8 mouse cellular contexts compared by ENCODE assay signal in genomic region chr5:30869405-30870130, GRCm38 (mm10). TPM values are rescaled to one million over a fixed set of nuclear protein-coding genes. Genes with fewer than 3 reads are reported as not detected.
DNase-seq lines count a peak whose midpoint lies in the region; ATAC-seq lines count a peak whose summit lies in the region.

No protein-coding gene starts in this region.

- WGBS in heart, embryonic 13.5 days: under 1% methylated on average over 63 of the region's 63 CpGs
- under 1% methylated on average over 63 of the region's 63 CpGs for WGBS in liver, embryonic 13.5 days (ENCODE audit: insufficient replicate concordance)
- WGBS in stomach, embryonic 14.5 days: under 1% methylated on average over 63 of the region's 63 CpGs

- H3K36me3 ChIP-seq in erythroblast, embryonic 14.5 days (ENCODE audit: control insufficient read depth): peaks cover 39% of the 10 kb centered on the region
- H3K36me3 ChIP-seq in heart, embryonic 13.5 days: peaks cover 51% of the 10 kb centered on the region
- H3K36me3 ChIP-seq in liver, embryonic 13.5 days: peaks cover 42% of the 10 kb centered on the region
- peaks cover 35% of the 10 kb centered on the region for H3K36me3 ChIP-seq in stomach, embryonic 14.5 days (ENCODE audit: control insufficient read depth, insufficient read depth, low read length)

- peak overlapping the region; percentile 62 for H3K27ac ChIP-seq in heart, embryonic 13.5 days (replicated peaks)
- H3K27ac ChIP-seq in liver, embryonic 13.5 days: peak overlapping the region; percentile 78
- peak overlapping the region; percentile 71; the same call in 1 of the 2 replicates for H3K27ac ChIP-seq in stomach, embryonic 14.5 days (ENCODE audit: low read length)

- peak overlapping the region; percentile 96 for H3K9ac ChIP-seq in heart, embryonic 13.5 days
- H3K9ac ChIP-seq in liver, embryonic 13.5 days: peak overlapping the region; percentile 94
- H3K9ac ChIP-seq in stomach, embryonic 14.5 days (replicated peaks; ENCODE audit: low read depth, low read length): peak overlapping the region; percentile 87

- H3K4me2 ChIP-seq in heart, embryonic 13.5 days: peak overlapping the region; percentile 82
- H3K4me2 ChIP-seq in liver, embryonic 13.5 days: peak overlapping the region; percentile 89
- H3K4me2 ChIP-seq in stomach, embryonic 14.5 days (replicated peaks; ENCODE audit: low read depth, low read length): peak overlapping the region; percentile 59

- peaks cover 21% of the 10 kb centered on the region for H3K4me1 ChIP-seq in erythroblast, embryonic 14.5 days (ENCODE audit: control insufficient read depth)
- peaks cover 21% of the 10 kb centered on the region for H3K4me1 ChIP-seq in heart, embryonic 13.5 days
- peaks cover 25% of the 10 kb centered on the region for H3K4me1 ChIP-seq in liver, embryonic 13.5 days (replicated peaks)
- H3K4me1 ChIP-seq in stomach, embryonic 14.5 days (ENCODE audit: control insufficient read depth, insufficient read depth, low read length): peaks cover 6% of the 10 kb centered on the region

- H3K4me3 ChIP-seq in erythroblast, embryonic 14.5 days (replicated peaks): peak overlapping the region; percentile 95
- H3K4me3 ChIP-seq in heart, embryonic 13.5 days: peak overlapping the region; percentile 93
- peak overlapping the region; percentile 91 for H3K4me3 ChIP-seq in liver, embryonic 13.5 days (replicated peaks)
- H3K4me3 ChIP-seq in stomach, embryonic 14.5 days (ENCODE audit: low read depth, low read length): peak overlapping the region; percentile 94

- H3K9me3 ChIP-seq in erythroblast, embryonic 14.5 days (ENCODE audit: control insufficient read depth, low read length): no peaks in the 10 kb centered on the region
- H3K9me3 ChIP-seq in heart, embryonic 13.5 days: no peaks in the 10 kb centered on the region
- H3K9me3 ChIP-seq in liver, embryonic 13.5 days (replicated peaks): no peaks in the 10 kb centered on the region
- H3K9me3 ChIP-seq in stomach, embryonic 14.5 days (ENCODE audit: control insufficient read depth, low read depth, low read length): no peaks in the 10 kb centered on the region

- peak; percentile 52 for DNase-seq in brain, embryonic 18.5 days (ENCODE audit: low read depth, low spot score)
- peak; percentile 95 for DNase-seq in kidney, postnatal 10 days
- peak; percentile 85 for DNase-seq in liver, embryonic 13.5 days
- peak; percentile 79 to 83 for DNase-seq in natural killer cell, adult 2 months (ENCODE audit: low spot score in 2 of 2)

- peaks cover 4% of the 10 kb centered on the region; the same call in 1 of the 2 replicates for H3K27me3 ChIP-seq in erythroblast, embryonic 14.5 days (ENCODE audit: control insufficient read depth)
- no peaks in the 10 kb centered on the region for H3K27me3 ChIP-seq in heart, embryonic 13.5 days (replicated peaks)
- H3K27me3 ChIP-seq in liver, embryonic 13.5 days: no peaks in the 10 kb centered on the region
- H3K27me3 ChIP-seq in stomach, embryonic 14.5 days (ENCODE audit: control insufficient read depth, insufficient read depth, low read length): no peaks in the 10 kb centered on the region

- peak; percentile 100 for ATAC-seq in CD4-positive, CD25-positive, alpha-beta regulatory T cell, adult 4 months
- ATAC-seq in heart, embryonic 13.5 days (ENCODE audit: extremely low read depth, insufficient number of reproducible peaks, low FRiP score, low TSS enrichment): peak; percentile 84
- ATAC-seq in liver, embryonic 13.5 days (ENCODE audit: low read depth): peak; percentile 95
- ATAC-seq in stomach, embryonic 14.5 days (ENCODE audit: insufficient number of reproducible peaks, insufficient read depth, low FRiP score, low read depth): peak; percentile 93

RNA-seq across cellular contexts. Expression of gene Tmem214, which starts 1.8 kb away (rescaled TPM):
- polyA plus RNA-seq in CD4-positive, CD25-positive, alpha-beta regulatory T cell, adult 4 months (2017; shearing (Covaris generic)): 10 to 100 TPM; 28.4 to 41.1 TPM
- polyA plus RNA-seq in erythroblast, embryonic 14.5 days (2012): 0.90 and 1.2 TPM in 2 replicates
- 66.8 and 68.0 TPM in 2 replicates for polyA plus RNA-seq in heart, embryonic 13.5 days (2015; fragmentation: Nextera tagmentation; extraction: Ambion mirVana)
- polyA plus RNA-seq in liver, embryonic 13.5 days (2015; fragmentation: Nextera tagmentation; extraction: Ambion mirVana): 40.8 and 47.7 TPM in 2 replicates
- polyA plus RNA-seq in stomach, embryonic 14.5 days (2014; fragmentation: Nextera tagmentation; extraction: Ambion mirVana): 58.6 and 68.7 TPM in 2 replicates

RNA-seq across cellular contexts. Expression of gene Agbl5, which starts 18.9 kb away (rescaled TPM):
- polyA plus RNA-seq in CD4-positive, CD25-positive, alpha-beta regulatory T cell, adult 4 months (2017; shearing (Covaris generic)): 1 to 10 TPM; 4.4 to 5.5 TPM
- 2.4 and 2.7 TPM in 2 replicates for polyA plus RNA-seq in erythroblast, embryonic 14.5 days (2012)
- 9.9 and 11.5 TPM in 2 replicates for polyA plus RNA-seq in heart, embryonic 13.5 days (2015; fragmentation: Nextera tagmentation; extraction: Ambion mirVana)
- 4.3 and 5.3 TPM in 2 replicates for polyA plus RNA-seq in liver, embryonic 13.5 days (2015; fragmentation: Nextera tagmentation; extraction: Ambion mirVana)
- 27.5 and 34.0 TPM in 2 replicates for polyA plus RNA-seq in stomach, embryonic 14.5 days (2014; fragmentation: Nextera tagmentation; extraction: Ambion mirVana)

RNA-seq across cellular contexts. Expression of gene Ost4, which starts 38.0 kb away (rescaled TPM):
- polyA plus RNA-seq in CD4-positive, CD25-positive, alpha-beta regulatory T cell, adult 4 months (2017; shearing (Covaris generic)): 100 to 1,000 TPM; 200 to 285 TPM
- polyA plus RNA-seq in erythroblast, embryonic 14.5 days (2012): 27.7 and 30.6 TPM in 2 replicates
- polyA plus RNA-seq in heart, embryonic 13.5 days (2015; fragmentation: Nextera tagmentation; extraction: Ambion mirVana): 421 and 441 TPM in 2 replicates
- polyA plus RNA-seq in liver, embryonic 13.5 days (2015; fragmentation: Nextera tagmentation; extraction: Ambion mirVana): 342 and 377 TPM in 2 replicates
- polyA plus RNA-seq in stomach, embryonic 14.5 days (2014; fragmentation: Nextera tagmentation; extraction: Ambion mirVana): 476 and 515 TPM in 2 replicates

RNA-seq across cellular contexts. Expression of gene Emilin1, which starts 43.6 kb away (rescaled TPM):
- under 1 TPM; 0.32 to 0.90 TPM for polyA plus RNA-seq in CD4-positive, CD25-positive, alpha-beta regulatory T cell, adult 4 months (2017; shearing (Covaris generic))
- 0.50 and 0.81 TPM in 2 replicates for polyA plus RNA-seq in erythroblast, embryonic 14.5 days (2012)
- 166 and 168 TPM in 2 replicates for polyA plus RNA-seq in heart, embryonic 13.5 days (2015; fragmentation: Nextera tagmentation; extraction: Ambion mirVana)
- polyA plus RNA-seq in liver, embryonic 13.5 days (2015; fragmentation: Nextera tagmentation; extraction: Ambion mirVana): 41.6 and 42.7 TPM in 2 replicates
- 208 and 230 TPM in 2 replicates for polyA plus RNA-seq in stomach, embryonic 14.5 days (2014; fragmentation: Nextera tagmentation; extraction: Ambion mirVana)

RNA-seq across cellular contexts. Expression of gene Khk, which starts 51.7 kb away (rescaled TPM):
- 10 to 100 TPM; 20.3 to 26.3 TPM for polyA plus RNA-seq in CD4-positive, CD25-positive, alpha-beta regulatory T cell, adult 4 months (2017; shearing (Covaris generic))
- 1.8 and 2.6 TPM in 2 replicates for polyA plus RNA-seq in erythroblast, embryonic 14.5 days (2012)
- polyA plus RNA-seq in heart, embryonic 13.5 days (2015; fragmentation: Nextera tagmentation; extraction: Ambion mirVana): 10.2 and 11.7 TPM in 2 replicates
- polyA plus RNA-seq in liver, embryonic 13.5 days (2015; fragmentation: Nextera tagmentation; extraction: Ambion mirVana): 33.9 and 37.6 TPM in 2 replicates
- 19.2 and 24.2 TPM in 2 replicates for polyA plus RNA-seq in stomach, embryonic 14.5 days (2014; fragmentation: Nextera tagmentation; extraction: Ambion mirVana)

Comparison
In these comparisons a context has a peak if more than half of its experiments do, and no peak if none do; other contexts are left out.
1. Peak in every context shown above with its lines: DNase-seq, ATAC-seq, H3K4me3 ChIP-seq and H3K27ac ChIP-seq.
2. RNA of gene Tmem214, which starts 1.8 kb away (polyA plus RNA-seq): 66.8 to 68.0 TPM in heart, embryonic 13.5 days, 58.6 to 68.7 TPM in stomach, embryonic 14.5 days, 28.4 to 41.1 TPM in CD4-positive, CD25-positive, alpha-beta regulatory T cell, adult 4 months and 40.8 to 47.7 TPM in liver, embryonic 13.5 days; 0.90 to 1.2 TPM in erythroblast, embryonic 14.5 days; every median in the first group is over 10 times any median in the second.